Mouse (Mus musculus): ENCODE measurements around the gene Bcan.

Bcan gene

GRCm38 (mm10) chr3:88000181-88000580 lies at the start of gene Bcan:
TSS of gene Bcan (minus strand) at chr3:88000230.
- in situ Hi-C loops (cut with MboI; ENCODE audit: unreplicated experiment in 2 of 2): loop anchor here in 1 of 2 experiments (10.0 kb wide), 1 partner anchor 195 kb away; no protein-coding TSS in a partner anchor

- in situ Hi-C loops (cut with MboI; ENCODE audit: unreplicated experiment in 2 of 2): no loop called here
Observed at GRCm38 (mm10) chr3:88049532-88049931, 49.5 kb upstream of the Bcan start.

GRCm38 (mm10) chr3:88042661-88043421 lies 42.8 kb upstream of the Bcan start, which contains the start of gene Gpatch4:
TSS of gene Gpatch4 (plus strand) at chr3:88043108.
- in situ Hi-C loops (cut with MboI; ENCODE audit: unreplicated experiment in 2 of 2): no loop called here

GRCm38 (mm10) chr3:88035561-88036293 lies 35.7 kb upstream of the Bcan start:
- in situ Hi-C loops (cut with MboI; ENCODE audit: unreplicated experiment in 2 of 2): no loop called here

GRCm38 (mm10) chr3:88033506-88033905 lies 33.5 kb upstream of the Bcan start:
- in situ Hi-C loops (cut with MboI; ENCODE audit: unreplicated experiment in 2 of 2): loop anchor here in 1 of 2 experiments (5.0 kb wide), 1 partner anchor 34 kb away; no protein-coding TSS in a partner anchor

GRCm38 (mm10) chr3:88030608-88031395 lies 30.8 kb upstream of the Bcan start:
- in situ Hi-C loops (cut with MboI; ENCODE audit: unreplicated experiment in 2 of 2): loop anchor here in 1 of 2 experiments (5.0 kb wide), 1 partner anchor 36 kb away; no protein-coding TSS in a partner anchor

- in situ Hi-C loops (cut with MboI; ENCODE audit: unreplicated experiment in 2 of 2): loop anchor here in 1 of 2 experiments (5.0 kb wide), 1 partner anchor 40 kb away; no protein-coding TSS in a partner anchor
Observed at GRCm38 (mm10) chr3:88027434-88028186, 27.6 kb upstream of the Bcan start, which contains the start of gene Hapln2. TSS of gene Hapln2 (minus strand) at chr3:88027583.

GRCm38 (mm10) chr3:88026823-88027222 lies 26.8 kb upstream of the Bcan start:
- in situ Hi-C loops (cut with MboI; ENCODE audit: unreplicated experiment in 2 of 2): loop anchor here in 1 of 2 experiments (5.0 kb wide), 1 partner anchor 40 kb away; no protein-coding TSS in a partner anchor

GRCm38 (mm10) chr3:88023192-88024074 lies 23.4 kb upstream of the Bcan start:
- in situ Hi-C loops (cut with MboI; ENCODE audit: unreplicated experiment in 2 of 2): loop anchor here in 1 of 2 experiments (5.0 kb wide), 1 partner anchor 219 kb away; no protein-coding TSS in a partner anchor

- in situ Hi-C loops (cut with MboI; ENCODE audit: unreplicated experiment in 2 of 2): loop anchor here in 1 of 2 experiments (5.0 kb wide), 1 partner anchor 220 kb away; no protein-coding TSS in a partner anchor
Observed at GRCm38 (mm10) chr3:88022322-88023191, 22.5 kb upstream of the Bcan start.

- in situ Hi-C loops (cut with MboI; ENCODE audit: unreplicated experiment in 2 of 2): no loop called here
Observed at GRCm38 (mm10) chr3:88010634-88011265, 10.7 kb upstream of the Bcan start.

- in situ Hi-C loops (cut with MboI; ENCODE audit: unreplicated experiment in 2 of 2): loop anchor here (5.0 to 10.0 kb wide), 3 partner anchors 66 to 189 kb away; partner anchors contain the start of gene Ttc24 (in 1 of the 2)
Observed at GRCm38 (mm10) chr3:88005822-88006786, 6.1 kb upstream of the Bcan start.

- in situ Hi-C loops (cut with MboI; ENCODE audit: unreplicated experiment in 2 of 2): loop anchor here in 1 of 2 experiments (10.0 kb wide), 1 partner anchor 192 kb away; no protein-coding TSS in a partner anchor
Observed at GRCm38 (mm10) chr3:88002291-88002976, 2.4 kb upstream of the Bcan start.

- in situ Hi-C loops (cut with MboI; ENCODE audit: unreplicated experiment in 2 of 2): loop anchor here in 1 of 2 experiments (10.0 kb wide), 1 partner anchor 194 kb away; no protein-coding TSS in a partner anchor
Observed at GRCm38 (mm10) chr3:88000816-88001595, 976 bp upstream of the Bcan start.

Measured in v-Abl transformed pro-B cells (cell line).